8 mouse cellular contexts compared by ENCODE assay signal in genomic region chr5:134581146-134581545, GRCm38 (mm10). TPM values are rescaled to one million over a fixed set of nuclear protein-coding genes. Genes with fewer than 3 reads are reported as not detected.
DNase-seq lines count a peak whose midpoint lies in the region; ATAC-seq and TF ChIP-seq lines count a peak whose summit lies in the region.

Gene Rfc2 (plus strand): TSS chr5:134581366.

- H3K9ac ChIP-seq in intestine, postnatal 0 days (ENCODE audit: low read depth, low read length) = no peak within 1 kb of the TSS
- no peak within 1 kb of the TSS for H3K9ac ChIP-seq in limb, embryonic 14.5 days (ENCODE audit: low read depth, low read length, severe bottlenecking)
- no peak within 1 kb of the TSS for H3K9ac ChIP-seq in stomach, embryonic 14.5 days (replicated peaks; ENCODE audit: low read depth, low read length)

- ATAC-seq in intestine, postnatal 0 days = no peak
- no peak for ATAC-seq in limb, embryonic 14.5 days (ENCODE audit: low FRiP score, low read depth)
- ATAC-seq in stomach, embryonic 14.5 days (ENCODE audit: insufficient number of reproducible peaks, insufficient read depth, low FRiP score, low read depth) = no peak

- TF ChIP-seq CTCF in bone marrow macrophage, adult 2 months (IDR thresholded peaks at IDR 0.05; ENCODE audit: low read depth, low read length) = no peak
- no peak for TF ChIP-seq CTCF in intestine, postnatal 0 days (IDR thresholded peaks at IDR 0.05; ENCODE audit: low read depth)

- no peak within 1 kb of the TSS for H3K4me3 ChIP-seq in bone marrow macrophage, adult 2 months (ENCODE audit: insufficient read depth, low read length)
- H3K4me3 ChIP-seq in intestine, postnatal 0 days (ENCODE audit: low read depth, low read length) = no peak within 1 kb of the TSS
- H3K4me3 ChIP-seq in limb, embryonic 14.5 days (replicated peaks; ENCODE audit: low read length) = no peak within 1 kb of the TSS
- H3K4me3 ChIP-seq in stomach, embryonic 14.5 days (ENCODE audit: low read depth, low read length) = no peak within 1 kb of the TSS

- no peak within 1 kb of the TSS for H3K27ac ChIP-seq in bone marrow macrophage, adult 2 months (ENCODE audit: insufficient read depth, low read depth, low read length)
- no peak within 1 kb of the TSS for H3K27ac ChIP-seq in intestine, postnatal 0 days (ENCODE audit: low read depth, low read length)
- 0 out of 2 replicates have a peak within 1 kb of the TSS, but pooled peaks have one; percentile 3 for H3K27ac ChIP-seq in limb, embryonic 14.5 days (replicated peaks; ENCODE audit: low read depth, low read length)
- H3K27ac ChIP-seq in stomach, embryonic 14.5 days (ENCODE audit: low read length) = no peak within 1 kb of the TSS

- H3K27me3 ChIP-seq in intestine, postnatal 0 days (replicated peaks; ENCODE audit: control insufficient read depth, insufficient read depth, low read length) = no peaks in the 10 kb centered on the region
- H3K27me3 ChIP-seq in limb, embryonic 14.5 days (ENCODE audit: control insufficient read depth, insufficient read depth, low read length) = no peaks in the 10 kb centered on the region
- no peaks in the 10 kb centered on the region for H3K27me3 ChIP-seq in stomach, embryonic 14.5 days (ENCODE audit: control insufficient read depth, insufficient read depth, low read length)

- no peak within 1 kb of the TSS for H3K4me2 ChIP-seq in intestine, postnatal 0 days (replicated peaks; ENCODE audit: low read depth)
- no peak within 1 kb of the TSS for H3K4me2 ChIP-seq in limb, embryonic 14.5 days (replicated peaks; ENCODE audit: low read depth, low read length, severe bottlenecking)
- no peak within 1 kb of the TSS for H3K4me2 ChIP-seq in stomach, embryonic 14.5 days (replicated peaks; ENCODE audit: low read depth, low read length)

- TF ChIP-seq POLR2A in bone marrow macrophage, adult 2 months (IDR thresholded peaks at IDR 0.05; ENCODE audit: borderline replicate concordance, low read depth, low read length) = no peak
- no peak for TF ChIP-seq POLR2A in limb, embryonic 14.5 days (IDR thresholded peaks at IDR 0.05; ENCODE audit: borderline replicate concordance, extremely low read depth, insufficient read depth, insufficient read length)

- H3K9me3 ChIP-seq in intestine, postnatal 0 days (ENCODE audit: control insufficient read depth) = no peaks in the 10 kb centered on the region
- no peaks in the 10 kb centered on the region for H3K9me3 ChIP-seq in limb, embryonic 14.5 days (ENCODE audit: control insufficient read depth, low read length)
- H3K9me3 ChIP-seq in stomach, embryonic 14.5 days (ENCODE audit: control insufficient read depth, low read depth, low read length) = no peaks in the 10 kb centered on the region

- no peak for DNase-seq in heart, adult 18-20 months
- DNase-seq in heart, adult 11 months = no peak
- DNase-seq in gastrocnemius, postnatal 4 days (ENCODE audit: low spot score in 2 of 2) = no peak
- no peak for DNase-seq in limb, embryonic 14.5 days (ENCODE audit: low spot score)
- no peak for DNase-seq in spleen, postnatal 36 days (ENCODE audit: low spot score in 2 of 2)

- no peaks in the 10 kb centered on the region for H3K36me3 ChIP-seq in intestine, postnatal 0 days (ENCODE audit: control insufficient read depth, insufficient read depth)
- H3K36me3 ChIP-seq in limb, embryonic 14.5 days (ENCODE audit: control insufficient read depth, insufficient read depth, low read length) = peaks cover 3% of the 10 kb centered on the region
- no peaks in the 10 kb centered on the region; the same call in 1 of the 2 replicates for H3K36me3 ChIP-seq in stomach, embryonic 14.5 days (ENCODE audit: control insufficient read depth, insufficient read depth, low read length)

- H3K4me1 ChIP-seq in bone marrow macrophage, adult 2 months (ENCODE audit: control insufficient read depth, insufficient read depth, low read length) = peaks cover 16% of the 10 kb centered on the region
- H3K4me1 ChIP-seq in intestine, postnatal 0 days (replicated peaks; ENCODE audit: control insufficient read depth, insufficient read depth, low read length) = no peaks in the 10 kb centered on the region
- H3K4me1 ChIP-seq in limb, embryonic 14.5 days (ENCODE audit: control insufficient read depth, insufficient read depth, low read length) = peaks cover 9% of the 10 kb centered on the region; the same call in 1 of the 2 replicates
- peaks cover 7% of the 10 kb centered on the region; the same call in 1 of the 2 replicates for H3K4me1 ChIP-seq in stomach, embryonic 14.5 days (ENCODE audit: control insufficient read depth, insufficient read depth, low read length)

- 76% methylated on average over 5 of the region's 5 CpGs for WGBS in intestine, postnatal 0 days
- 74% methylated on average over 5 of the region's 5 CpGs for WGBS in limb, embryonic 14.5 days
- WGBS in stomach, embryonic 14.5 days = 74% methylated on average over 5 of the region's 5 CpGs

RNA-seq across cellular contexts. Expression of gene Rfc2, which starts in this region (rescaled TPM):
- 10 to 100 TPM; 20.7 to 25.0 TPM for total RNA-seq in heart, adult 18-20 months (2021)
- polyA plus RNA-seq in bone marrow macrophage, adult 2 months (2012; ENCODE audit: insufficient read depth, insufficient read length, missing spikeins) = 90.0 and 91.9 TPM in 2 replicates
- 10 to 100 TPM; 42.6 to 45.0 TPM for total RNA-seq in gastrocnemius, postnatal 4 days (2021)
- 88.6 and 93.2 TPM in 2 replicates for polyA plus RNA-seq in intestine, postnatal 0 days (2015; fragmentation: Nextera tagmentation; extraction: Ambion mirVana)
- polyA plus RNA-seq in limb, embryonic 14.5 days (2012; rRNA removed) = 229 and 246 TPM in 2 replicates
- 241 and 262 TPM in 2 replicates for polyA plus RNA-seq in limb, embryonic 14.5 days (2014; fragmentation: Nextera tagmentation; extraction: Ambion mirVana)
- polyA plus RNA-seq in stomach, embryonic 14.5 days (2014; fragmentation: Nextera tagmentation; extraction: Ambion mirVana) = 278 and 285 TPM in 2 replicates
